ENCODE assay signal across 12 mouse cellular contexts in the genomic region with DNA sequence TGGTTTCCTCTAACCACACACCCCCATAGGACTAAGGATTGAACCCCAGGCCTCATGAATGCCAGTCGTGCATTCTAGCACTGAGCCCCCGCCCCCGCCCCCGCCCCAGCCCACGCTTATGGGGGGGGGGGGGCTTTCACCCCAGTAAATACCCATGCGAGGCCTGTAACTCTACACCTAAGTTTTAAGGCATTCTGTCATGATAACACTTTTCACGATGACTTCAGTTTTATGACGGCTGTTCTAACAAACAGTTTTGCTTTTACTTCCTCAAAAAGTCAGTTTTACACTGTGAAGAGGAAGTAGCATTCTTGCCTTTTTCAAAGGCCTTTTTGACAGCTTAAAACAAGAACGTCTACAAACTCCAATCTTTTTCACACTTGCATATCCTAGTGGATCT. TPM values are rescaled to one million over a fixed set of nuclear protein-coding genes. Genes with fewer than 3 reads are reported as not detected.
DNase-seq lines count a peak whose midpoint lies in the region; ATAC-seq lines count a peak whose summit lies in the region.
"Had no signal": no experiment of that assay in that cellular context is flagged by ENCODE, and none has a peak within 500 bp of the region (broad histone marks: within the 10 kb centered on the region; RNA-seq: fewer than 3 reads in every experiment).

No protein-coding gene starts in this region.

- H3K4me3 ChIP-seq in midbrain, embryonic 11.5 days (ENCODE audit: low read depth, low read length) = no peak overlapping the region
- H3K4me3 ChIP-seq in midbrain, embryonic 16.5 days (ENCODE audit: low read depth, low read length) = no peak overlapping the region
- H3K4me3 ChIP-seq in limb, embryonic 10.5 days = 0 out of 2 replicates have a peak overlapping the region, but pooled peaks have one; percentile 13
- H3K4me3 ChIP-seq: forebrain, embryonic 15.5 days; heart, embryonic 12.5 days; neural tube, embryonic 15.5 days had no signal

- ATAC-seq in midbrain, embryonic 11.5 days (ENCODE audit: low FRiP score) = no peak
- ATAC-seq in midbrain, embryonic 16.5 days = no peak
- peak; percentile 32 for ATAC-seq in activated CD4-positive, CD25-positive, alpha-beta regulatory T cell, adult 4 months
- ATAC-seq in neutrophil, adult 5-6 weeks (ENCODE audit: extremely low read depth, insufficient number of reproducible peaks, low FRiP score, poor library complexity, severe bottlenecking) = peak; percentile 59
- ATAC-seq: forebrain, embryonic 15.5 days had no signal

- no peak overlapping the region for H3K27ac ChIP-seq in midbrain, embryonic 11.5 days (ENCODE audit: low read depth, low read length)
- H3K27ac ChIP-seq in midbrain, embryonic 16.5 days (ENCODE audit: low read length) = no peak overlapping the region
- H3K27ac ChIP-seq in limb, embryonic 10.5 days = peak overlapping the region; percentile 72
- H3K27ac ChIP-seq: forebrain, embryonic 15.5 days; neural tube, embryonic 15.5 days had no signal

- 60% methylated on average over 9 of the region's 9 CpGs for WGBS in midbrain, embryonic 11.5 days
- WGBS in midbrain, embryonic 16.5 days = 61% methylated on average over 9 of the region's 9 CpGs
- 9% methylated on average over 9 of the region's 9 CpGs for WGBS in limb, embryonic 10.5 days

- no peaks in the 10 kb centered on the region for H3K36me3 ChIP-seq in midbrain, embryonic 11.5 days (ENCODE audit: control insufficient read depth, insufficient read depth, low read length)
- H3K36me3 ChIP-seq in midbrain, embryonic 16.5 days (ENCODE audit: control insufficient read depth, insufficient read depth, low read length) = no peaks in the 10 kb centered on the region
- H3K36me3 ChIP-seq in limb, embryonic 10.5 days = no peaks in the 10 kb centered on the region
- H3K36me3 ChIP-seq: forebrain, embryonic 15.5 days; heart, embryonic 12.5 days; neural tube, embryonic 15.5 days had no signal

- no peaks in the 10 kb centered on the region for H3K27me3 ChIP-seq in midbrain, embryonic 11.5 days (ENCODE audit: control insufficient read depth, insufficient read depth, low read length)
- H3K27me3 ChIP-seq in midbrain, embryonic 16.5 days (ENCODE audit: control insufficient read depth, insufficient read depth, low read depth, low read length) = no peaks in the 10 kb centered on the region
- H3K27me3 ChIP-seq in limb, embryonic 10.5 days (ENCODE audit: low read depth, poor library complexity, severe bottlenecking) = no peaks in the 10 kb centered on the region
- H3K27me3 ChIP-seq: forebrain, embryonic 15.5 days; heart, embryonic 12.5 days; neural tube, embryonic 15.5 days had no signal

- no peak overlapping the region for H3K4me2 ChIP-seq in midbrain, embryonic 11.5 days
- no peak overlapping the region for H3K4me2 ChIP-seq in midbrain, embryonic 16.5 days (ENCODE audit: low read length)
- H3K4me2 ChIP-seq: forebrain, embryonic 15.5 days; heart, embryonic 12.5 days; neural tube, embryonic 15.5 days had no signal

- H3K9ac ChIP-seq in midbrain, embryonic 11.5 days (ENCODE audit: low read length) = no peak overlapping the region
- no peak overlapping the region for H3K9ac ChIP-seq in midbrain, embryonic 16.5 days (ENCODE audit: low read depth, low read length)
- H3K9ac ChIP-seq: forebrain, embryonic 15.5 days; heart, embryonic 12.5 days; neural tube, embryonic 15.5 days had no signal

- H3K4me1 ChIP-seq in midbrain, embryonic 11.5 days (ENCODE audit: control insufficient read depth, insufficient read depth, low read length) = 0 out of 2 replicates have a peak, but pooled peaks cover 2% of the 10 kb centered on the region
- H3K4me1 ChIP-seq in midbrain, embryonic 16.5 days (ENCODE audit: control insufficient read depth, insufficient read depth, low read length) = peaks cover 2% of the 10 kb centered on the region
- peaks cover 81% of the 10 kb centered on the region for H3K4me1 ChIP-seq in limb, embryonic 10.5 days
- H3K4me1 ChIP-seq: forebrain, embryonic 15.5 days had no signal

- no peaks in the 10 kb centered on the region for H3K9me3 ChIP-seq in midbrain, embryonic 11.5 days (ENCODE audit: control insufficient read depth, low read length)
- no peaks in the 10 kb centered on the region for H3K9me3 ChIP-seq in midbrain, embryonic 16.5 days (replicated peaks; ENCODE audit: control insufficient read depth, low read length, poor library complexity, severe bottlenecking)
- no peaks in the 10 kb centered on the region for H3K9me3 ChIP-seq in limb, embryonic 10.5 days (replicated peaks)
- H3K9me3 ChIP-seq: forebrain, embryonic 15.5 days; heart, embryonic 12.5 days; neural tube, embryonic 15.5 days had no signal

- DNase-seq in midbrain, embryonic 11.5 days (ENCODE audit: low spot score, missing footprints) = peak; percentile 62
- peak; percentile 62 for DNase-seq in limb, embryonic 10.5 days (ENCODE audit: low spot score)
- no peak for DNase-seq in adrenal gland, adult (ENCODE audit: inconsistent age in 2 of 2, low spot score in 1 of 2)
- no peak for DNase-seq in cerebellum, postnatal 36 days
- DNase-seq: cerebellum, adult 11 months; kidney, adult 8-10 months had no signal

RNA-seq across cellular contexts. Expression of gene Ankrd44, which starts 11.8 kb away (rescaled TPM):
- 10.1 and 14.0 TPM in 2 replicates for polyA plus RNA-seq in midbrain, embryonic 11.5 days (2014; fragmentation: Nextera tagmentation; extraction: Ambion mirVana)
- 29.9 and 31.4 TPM in 2 replicates for polyA plus RNA-seq in midbrain, embryonic 16.5 days (2015; fragmentation: Nextera tagmentation; extraction: Ambion mirVana)
- polyA plus RNA-seq in activated CD4-positive, CD25-positive, alpha-beta regulatory T cell, adult 4 months (2017; shearing (Covaris generic)) = 100 to 1,000 TPM; 157 to 185 TPM
- polyA plus RNA-seq in limb, embryonic 10.5 days (2016; fragmentation: Nextera tagmentation; extraction: Ambion mirVana) = 20.1 and 23.7 TPM in 2 replicates
- 387 and 407 TPM in 2 replicates for total RNA-seq in neutrophil, adult 5-6 weeks (2017)

Comparison
In these comparisons a context has a peak if more than half of its experiments do, and no peak if none do; other contexts are left out.
1. ATAC-seq: peak in activated CD4-positive, CD25-positive, alpha-beta regulatory T cell, adult 4 months (single experiment) and neutrophil, adult 5-6 weeks (single experiment); none in midbrain, embryonic 11.5 days (single experiment) and midbrain, embryonic 16.5 days (single experiment).
2. DNase-seq: peak in midbrain, embryonic 11.5 days (single experiment) and limb, embryonic 10.5 days (single experiment); none in adrenal gland, adult (0 of 2) and cerebellum, postnatal 36 days (0 of 2).